Mouse (Mus musculus) 3T3-L1 (cell line): ENCODE measurements around the gene Adamts4.
A peak's percentile ranks its signal among the peaks of the same experiment; 100 is the strongest.
"Not testable (repeated sequence)": the region's sequence is repeated elsewhere in the genome, so short reads cannot be mapped to it uniquely, and the experiment has no call there.

Experiments used
- DNase-seq: peaks from one replicate; pipeline ENCODE4 v3.0.0-alpha.2; 2015; ENCODE audit warnings: low read depth, low spot score

Adamts4 gene

DNA sequence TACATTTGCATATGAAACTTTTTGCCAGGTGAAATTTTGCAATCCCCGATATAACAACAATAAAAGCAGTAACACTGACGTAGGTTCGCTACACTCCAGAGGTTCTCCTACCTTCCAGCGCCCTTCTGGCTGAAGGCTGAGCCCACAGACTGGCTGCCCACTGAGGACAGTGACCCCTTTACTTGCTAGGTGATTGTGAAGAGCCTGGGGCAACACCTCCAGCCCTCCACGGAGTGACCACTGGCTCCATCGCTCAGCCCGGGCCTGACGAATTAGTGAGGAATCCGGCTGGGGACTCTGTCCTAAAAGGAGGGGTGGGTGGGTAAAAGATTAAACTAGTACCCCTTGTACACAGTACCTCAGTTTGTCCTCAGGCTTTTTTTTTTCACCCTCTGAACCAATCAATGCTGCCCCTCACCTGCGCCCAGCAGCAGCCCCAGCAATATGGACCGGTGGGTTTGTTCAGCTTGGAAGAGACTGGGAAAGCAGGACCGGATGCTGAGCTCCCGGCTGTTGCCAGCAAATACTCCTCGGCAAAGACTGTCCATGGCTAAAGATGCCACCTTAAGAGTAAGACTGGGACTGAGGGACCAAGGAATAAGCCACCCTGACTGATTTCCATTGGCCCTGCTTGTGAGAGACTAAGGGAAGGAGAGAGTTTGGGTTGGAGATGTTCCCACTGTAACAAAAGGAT lies 28.9 kb downstream of the Adamts4 start:
- no peak for DNase-seq

DNA sequence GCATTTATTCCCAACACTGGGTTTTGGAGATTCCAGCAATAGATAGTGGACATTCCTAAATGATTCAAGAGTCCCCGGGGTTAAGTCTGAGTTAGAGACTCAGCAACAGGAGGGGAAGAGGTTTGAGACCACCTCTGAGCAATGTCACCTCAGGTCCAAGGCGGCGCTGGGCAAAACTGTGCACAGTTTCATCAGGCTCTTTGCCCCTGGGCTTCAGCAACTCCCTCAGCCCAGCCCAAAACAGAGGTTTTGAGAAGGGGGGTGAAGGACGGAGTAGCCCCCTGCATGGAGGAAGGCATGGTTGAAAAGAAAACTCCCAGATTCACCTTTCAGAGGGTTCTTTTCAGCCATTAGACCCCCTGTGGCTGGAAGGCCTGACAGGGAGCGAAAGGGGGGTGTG lies 29.5 kb downstream of the Adamts4 start:
- no peak for DNase-seq

DNA sequence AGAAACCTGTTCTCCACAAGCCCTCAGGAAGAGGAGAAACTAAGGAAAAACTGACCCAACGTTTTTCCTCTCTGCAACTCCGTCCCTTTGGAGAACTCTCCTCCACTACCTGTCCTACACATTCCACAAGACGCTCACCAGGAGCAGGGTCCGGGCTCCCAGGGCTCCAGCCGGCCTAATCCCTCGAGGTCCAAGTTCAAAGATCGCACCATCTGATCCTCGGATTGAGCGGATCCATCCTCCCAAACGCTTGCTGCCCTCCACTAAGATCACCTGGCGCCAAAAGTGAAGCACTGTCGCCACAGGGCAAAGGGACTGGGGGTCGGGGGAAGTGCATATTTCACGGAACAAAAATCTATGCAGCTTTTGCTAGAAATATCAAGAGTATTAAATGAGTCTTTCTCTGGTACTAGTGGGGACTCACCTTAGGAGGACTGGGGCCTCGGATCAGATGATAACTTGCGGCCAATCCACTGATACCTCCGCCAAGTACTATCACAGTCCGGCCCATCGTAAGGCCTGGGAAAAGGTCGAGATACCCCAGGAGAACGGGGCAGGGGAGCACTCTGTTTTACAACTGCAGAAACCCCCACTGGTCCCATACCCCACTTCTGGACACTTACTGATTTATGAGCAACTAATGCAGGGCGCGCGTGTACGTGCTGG lies 30.2 kb downstream of the Adamts4 start:
- no peak for DNase-seq

GRCm38 (mm10) chr1:171280916-171281527 lies 30.8 kb downstream of the Adamts4 start, which contains the start of gene Ppox:
Ppox (minus strand) TSS chr1:171281186.
- peak; percentile 99 for DNase-seq

GRCm38 (mm10) chr1:171281528-171281923 lies 31.3 kb downstream of the Adamts4 start:
- peak; percentile 91 for DNase-seq

- DNase-seq, result no peak
Measured at GRCm38 (mm10) chr1:171282086-171282805, 32.0 kb downstream of the Adamts4 start.

DNA sequence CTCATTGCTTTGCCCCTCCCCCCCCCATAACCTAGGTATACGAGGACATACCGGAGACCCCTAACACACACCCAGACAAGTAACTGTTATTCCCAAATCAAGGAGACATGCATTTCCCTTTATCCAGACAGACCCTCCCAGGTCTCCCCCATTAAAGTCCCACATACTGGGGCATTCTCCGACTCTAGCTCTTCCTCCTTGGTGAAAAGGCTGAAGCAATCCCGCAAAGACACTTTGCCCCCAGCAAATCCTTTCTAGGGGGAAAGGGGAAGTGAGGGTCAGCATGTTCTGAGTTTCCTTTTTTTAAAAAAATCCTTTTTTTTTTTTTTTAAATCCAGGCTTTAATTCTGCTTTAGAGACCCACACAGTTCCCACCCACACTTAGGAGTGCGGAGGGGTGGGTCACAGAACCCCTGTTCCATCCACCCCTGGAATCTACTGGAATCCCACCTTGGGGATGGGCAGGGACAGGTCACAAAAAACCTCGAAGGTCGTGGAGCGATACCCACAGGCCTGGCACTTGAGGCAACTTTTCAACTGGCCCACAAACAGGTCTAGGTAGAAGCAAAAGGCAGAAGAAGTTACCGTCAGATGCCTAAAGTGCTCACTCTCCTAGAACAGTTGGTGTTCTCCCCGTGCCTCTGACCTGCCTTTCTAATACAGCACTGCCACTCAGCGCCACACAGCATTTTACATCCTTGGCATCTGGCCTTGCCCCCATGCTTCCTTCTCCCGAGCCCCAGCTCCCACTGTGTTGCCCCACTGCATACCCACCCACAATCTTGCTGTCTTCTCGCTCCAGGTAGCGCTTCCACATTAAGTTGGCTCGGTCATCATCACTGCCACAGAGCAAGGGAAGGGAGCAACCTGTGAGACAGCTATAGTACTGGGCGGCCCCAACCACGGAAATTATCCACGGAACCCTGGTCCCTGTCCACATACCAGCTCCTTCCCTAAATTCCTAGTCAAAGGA lies 33.3 kb downstream of the Adamts4 start:
- no peak for DNase-seq

DNA sequence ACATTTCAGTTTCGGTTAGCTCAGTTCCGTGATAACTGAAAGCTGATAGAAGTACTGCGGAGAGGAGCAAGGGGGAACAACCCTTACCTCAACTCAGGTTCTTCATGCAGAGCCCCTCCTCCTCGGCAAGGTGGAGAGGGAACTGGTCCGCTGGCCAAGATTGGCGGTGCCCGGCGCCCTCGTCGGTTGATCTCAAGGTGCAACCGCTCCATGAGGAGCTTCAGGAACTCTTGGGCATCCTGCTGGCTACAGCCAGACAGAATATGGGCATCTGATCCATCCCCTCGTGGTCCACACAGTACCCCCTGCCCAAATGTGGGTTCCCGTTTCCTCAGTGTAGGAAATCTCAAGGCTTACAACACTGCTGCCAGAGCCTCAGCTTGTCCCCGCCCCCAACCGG lies 34.3 kb downstream of the Adamts4 start:
- DNase-seq, result no peak

GRCm38 (mm10) chr1:171285096-171285892 lies 35.1 kb downstream of the Adamts4 start:
- no peak for DNase-seq

DNA sequence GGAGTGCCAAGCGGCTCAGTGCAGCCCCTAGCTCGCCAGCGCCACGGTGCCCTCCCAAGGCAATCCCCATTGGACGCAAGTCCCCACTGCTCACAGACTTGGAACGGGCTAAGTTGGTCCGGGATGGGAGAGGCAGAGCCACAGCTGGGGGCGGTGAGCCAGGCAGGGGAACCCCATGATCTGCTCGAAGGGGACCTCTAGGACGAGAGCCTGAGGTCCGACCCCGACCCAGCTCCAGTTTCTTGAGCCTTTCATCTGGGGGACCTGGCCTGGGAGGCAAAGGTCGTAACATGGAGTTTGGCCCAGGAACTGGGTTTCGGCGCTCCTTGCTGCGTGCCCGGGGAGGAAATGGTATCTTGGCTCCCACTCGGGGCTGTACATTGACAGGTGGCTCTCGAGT lies 36.3 kb downstream of the Adamts4 start:
- no peak for DNase-seq

DNA sequence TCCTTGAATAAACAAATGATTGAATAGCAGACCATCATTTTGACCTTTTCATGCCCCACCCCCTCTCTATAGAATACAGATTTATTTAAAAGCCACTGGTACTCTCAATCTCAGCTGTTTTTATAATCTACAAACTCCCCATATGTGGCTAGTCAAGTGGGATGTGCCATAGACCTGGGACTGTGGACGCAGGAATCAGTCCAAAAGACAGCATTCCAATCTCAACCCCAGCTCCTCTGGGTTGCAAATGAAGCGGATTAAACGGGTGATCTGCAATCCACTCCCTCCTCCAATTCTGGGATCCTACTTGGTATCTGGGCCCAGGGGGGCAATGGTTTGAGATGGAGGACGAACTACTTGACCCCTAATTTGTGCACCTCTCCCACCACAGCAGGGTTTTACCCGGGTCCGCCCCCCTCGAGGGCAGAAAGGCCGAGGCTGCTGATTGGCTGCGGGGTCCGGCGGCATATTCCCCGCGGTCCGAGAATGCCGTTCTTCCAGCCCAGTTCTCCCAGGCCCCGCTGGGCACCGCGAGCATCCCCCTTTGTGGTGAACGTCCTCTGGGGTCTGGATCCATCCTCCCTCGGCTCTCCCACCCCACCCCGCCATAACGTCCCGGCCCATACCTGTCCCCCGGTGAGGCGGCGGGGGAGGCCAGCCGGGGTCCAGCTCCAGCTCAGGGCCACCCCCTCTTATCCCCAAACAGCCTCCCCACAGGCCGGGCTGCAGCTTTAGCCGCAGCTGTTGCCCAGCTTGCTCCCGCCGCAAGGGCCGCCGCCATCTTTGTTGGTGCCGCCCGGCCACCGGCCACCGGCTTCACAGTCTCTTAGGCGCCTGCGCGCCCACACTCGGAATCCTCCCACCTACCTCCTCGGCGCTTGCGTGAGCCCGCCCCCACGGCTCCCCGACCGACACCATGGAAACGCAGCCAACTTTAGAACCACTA lies 37.2 kb downstream of the Adamts4 start, which contains the start of gene Usp21:
Gene Usp21, minus strand, starts transcription at position 856 of the 946 bp plus-strand sequence.
- DNase-seq, result peak; percentile 93

- DNase-seq, result no peak
Measured at GRCm38 (mm10) chr1:171288328-171288727, 38.1 kb downstream of the Adamts4 start.

- DNase-seq, result peak; percentile 54
Measured at GRCm38 (mm10) chr1:171293351-171293750, 43.1 kb downstream of the Adamts4 start.

DNA sequence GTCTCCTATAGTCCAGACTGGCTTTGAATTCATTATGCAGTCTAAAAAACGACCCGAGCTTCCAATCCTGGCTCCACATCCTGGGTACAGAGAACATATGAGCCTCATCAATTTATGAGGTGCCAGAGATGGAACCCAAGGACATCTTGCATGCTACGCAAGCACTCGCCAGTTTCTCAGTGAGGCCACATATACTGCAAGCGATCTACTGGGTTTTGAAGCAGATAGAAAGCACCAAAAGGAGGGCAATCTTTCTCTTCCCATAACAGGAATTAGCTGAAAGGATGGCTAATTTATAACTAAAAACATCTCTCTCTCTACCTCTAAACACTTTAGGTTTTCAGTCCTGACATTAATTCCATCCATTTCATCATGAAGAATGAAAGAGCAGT lies 43.7 kb downstream of the Adamts4 start:
- peak; percentile 44 for DNase-seq

GRCm38 (mm10) chr1:171294298-171295062 lies 44.3 kb downstream of the Adamts4 start, which contains the start of gene Ufc1:
Ufc1 (minus strand) TSS chr1:171295024.
- DNase-seq, result peak; percentile 96

DNA sequence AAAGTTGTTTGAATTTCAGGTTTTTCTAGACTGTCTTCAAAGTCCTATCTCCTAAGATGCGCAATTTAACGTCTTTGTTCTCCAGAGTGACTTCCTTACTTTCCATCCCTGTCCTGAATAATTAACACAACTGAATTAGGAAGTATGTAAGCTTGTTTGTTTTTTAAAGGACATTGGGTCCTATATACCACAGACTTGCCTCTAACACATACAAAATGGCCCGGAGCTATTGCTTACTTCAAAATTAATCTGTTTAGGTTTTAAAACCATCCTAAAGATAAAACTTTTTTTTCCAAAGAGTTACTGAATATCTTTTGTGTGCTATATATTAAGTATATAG lies 44.8 kb downstream of the Adamts4 start:
- no peak for DNase-seq

GRCm38 (mm10) chr1:171298226-171298625 lies 48.0 kb downstream of the Adamts4 start:
- DNase-seq, result no peak

DNA sequence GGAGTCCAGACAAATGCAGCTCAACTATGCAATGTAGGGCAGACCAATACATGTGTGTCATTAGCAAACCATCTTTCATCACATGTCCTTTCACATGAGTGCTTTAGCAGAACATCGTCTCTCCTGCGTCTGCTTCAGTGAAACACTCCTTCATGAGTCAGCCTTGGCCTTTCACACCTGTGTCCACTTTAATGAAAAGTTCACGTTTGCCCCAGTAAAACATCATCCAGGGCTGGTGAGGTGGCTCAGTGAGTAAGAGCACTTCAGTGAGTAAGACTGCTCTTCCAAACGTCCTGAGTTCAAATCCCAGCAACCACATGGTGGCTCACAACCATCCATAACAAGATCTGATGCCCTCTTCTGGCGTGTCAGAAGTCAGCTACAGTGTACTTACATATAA lies 55.9 kb downstream of the Adamts4 start:
- DNase-seq, result not testable (repeated sequence)
